Mouse (Mus musculus): ENCODE results near the gene Zfp982. TPM values are rescaled to one million over a fixed set of nuclear protein-coding genes. Genes with fewer than 3 reads are reported as not detected.
"Not testable (repeated sequence)": the region's sequence is repeated elsewhere in the genome, so short reads cannot be mapped to it uniquely, and the experiment has no call there.

The Zfp982 gene
- polyA plus RNA-seq, 1 experiment from 2014 or later = 6.0 TPM

DNA sequence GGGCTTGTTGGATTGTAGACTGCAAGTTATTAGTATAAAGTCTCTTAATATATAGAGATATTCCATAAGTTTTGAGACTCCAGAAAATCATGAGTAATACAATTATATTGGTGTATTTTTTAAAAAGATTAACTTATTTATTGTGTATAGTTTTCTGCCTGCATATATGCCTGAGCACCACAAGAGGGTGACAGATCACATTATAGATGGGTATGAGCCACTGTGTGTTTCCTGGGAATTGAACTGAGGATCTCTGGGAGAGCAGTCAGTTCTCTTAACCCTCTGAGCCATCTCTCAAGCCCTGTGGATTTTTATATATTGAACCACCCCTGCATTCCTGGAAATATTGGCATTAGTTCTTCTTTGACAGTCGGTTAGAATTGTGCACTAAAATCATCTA, 38.1 kb downstream of the Zfp982 start:
- H3K9me3 ChIP-seq = peaks cover 76% of the 10 kb centered on the region
- no peak for DNase-seq (ENCODE audit: low spot score)
- 94% methylated on average over 1 of the region's 1 CpGs for WGBS
- no peaks in the 10 kb centered on the region for H3K27me3 ChIP-seq (ENCODE audit: insufficient read depth, poor library complexity, severe bottlenecking)
- H3K4me3 ChIP-seq = no peak overlapping the region
- H3K27ac ChIP-seq = no peak overlapping the region
- no peaks in the 10 kb centered on the region for H3K4me1 ChIP-seq (replicated peaks)
- H3K36me3 ChIP-seq = no peaks in the 10 kb centered on the region

DNA sequence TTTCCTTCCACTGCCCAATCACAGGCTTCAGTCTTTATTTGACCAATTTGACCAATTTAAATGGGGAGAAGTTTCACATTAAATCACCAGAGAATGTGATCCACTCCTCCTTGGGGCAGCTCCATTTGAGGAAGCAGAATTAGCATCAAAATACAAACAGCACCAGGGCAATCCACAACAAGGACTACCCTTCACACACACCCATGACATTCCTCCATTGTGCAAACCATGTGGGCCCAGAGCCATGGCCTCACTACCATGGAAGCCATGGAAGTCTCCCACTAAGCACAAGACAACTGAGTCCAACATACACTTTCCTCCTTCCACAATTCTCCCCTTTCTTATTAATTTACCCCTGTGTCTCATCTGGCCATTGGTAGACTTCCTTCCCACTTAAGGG, 43.7 kb downstream of the Zfp982 start:
- H3K9me3 ChIP-seq = peaks cover 81% of the 10 kb centered on the region
- not testable (repeated sequence) for H3K27ac ChIP-seq; H3K27me3 ChIP-seq (ENCODE audit: insufficient read depth, poor library complexity, severe bottlenecking); H3K4me3 ChIP-seq; DNase-seq (ENCODE audit: low spot score); H3K36me3 ChIP-seq; H3K4me1 ChIP-seq (replicated peaks)

DNA sequence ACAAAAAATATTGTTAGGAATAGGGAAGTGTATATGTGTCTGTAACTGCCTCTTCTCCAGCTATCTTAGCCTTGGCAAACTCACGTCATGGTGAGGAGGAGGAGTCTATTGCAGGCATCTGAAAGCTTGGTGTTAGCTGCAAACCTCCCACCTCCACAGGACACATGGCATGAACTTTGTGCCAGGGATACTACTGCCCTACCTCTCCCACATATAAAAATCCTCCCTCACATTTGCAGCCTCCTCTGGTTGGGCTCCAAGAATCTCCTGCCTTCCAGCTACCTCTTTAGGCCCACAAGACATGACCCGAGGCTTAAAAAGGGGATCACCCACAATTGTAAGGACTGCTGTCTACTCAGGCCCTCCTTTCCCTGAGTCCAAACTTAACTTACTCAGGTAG, 45.5 kb downstream of the Zfp982 start:
- H3K9me3 ChIP-seq = peaks cover 72% of the 10 kb centered on the region

DNA sequence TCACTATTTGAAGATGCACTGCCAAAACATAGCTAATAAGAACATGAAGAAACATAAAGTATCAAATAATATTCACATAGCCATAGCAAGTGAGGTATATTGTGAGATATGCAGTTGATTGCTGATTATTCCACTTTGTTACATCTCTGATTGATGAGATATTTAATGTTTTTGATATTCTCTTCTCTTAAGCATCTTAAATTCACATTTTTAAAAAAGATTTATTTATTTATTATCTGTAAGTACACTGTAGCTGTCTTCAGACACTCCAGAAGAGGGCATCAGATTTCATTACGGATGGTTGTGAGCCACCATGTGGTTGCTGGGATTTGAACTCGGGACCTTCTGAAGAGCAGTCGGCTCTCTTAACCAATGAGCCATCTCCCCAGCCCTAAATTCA, 47.7 kb downstream of the Zfp982 start, which contains the start of gene Gm16503:
TSS of gene Gm16503 (plus strand) at position 301 of the 400 bp plus-strand sequence.
- not testable (repeated sequence) for H3K27ac ChIP-seq

More for the DNA sequence above, 45.5 kb downstream of the Zfp982 start:
- H3K36me3 ChIP-seq = no peaks in the 10 kb centered on the region
- 83% methylated on average over 2 of the region's 2 CpGs for WGBS
- H3K4me3 ChIP-seq = no peak overlapping the region
- no peak for DNase-seq (ENCODE audit: low spot score)
- H3K27me3 ChIP-seq (ENCODE audit: insufficient read depth, poor library complexity, severe bottlenecking) = no peaks in the 10 kb centered on the region
- H3K4me1 ChIP-seq (replicated peaks) = no peaks in the 10 kb centered on the region
- no peak overlapping the region for H3K27ac ChIP-seq

DNA sequence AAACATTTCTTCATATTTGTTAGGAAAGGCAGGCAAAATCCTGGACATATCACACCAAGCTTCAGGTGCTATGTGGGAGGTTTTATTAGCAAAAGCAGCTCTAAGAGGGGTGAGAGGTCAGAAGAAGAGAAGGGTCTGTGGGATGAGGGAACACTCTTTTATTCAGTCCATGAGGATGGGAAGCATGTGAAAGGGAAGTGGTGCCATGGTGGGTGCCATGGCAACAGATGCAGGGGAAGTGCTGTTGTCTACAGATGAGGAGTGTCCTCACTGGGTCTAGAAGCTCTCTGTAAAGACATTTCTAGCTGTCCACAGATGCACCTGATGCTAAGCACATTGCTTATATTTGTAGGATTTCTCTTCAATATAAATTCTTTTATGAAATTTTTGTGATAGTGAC, 48.9 kb downstream of the Zfp982 start:
- DNase-seq (ENCODE audit: low spot score) = no peak
- Histone ChIP-seq H3K9me3 (peaks cover 61% of the 10 kb centered on the region), H3K36me3 (no peaks in the 10 kb centered on the region)

More for the DNA sequence above, 47.7 kb downstream of the Zfp982 start, which contains the start of gene Gm16503:
- H3K9me3 ChIP-seq = peaks cover 72% of the 10 kb centered on the region
- not testable (repeated sequence) for H3K4me1 ChIP-seq (replicated peaks); H3K4me3 ChIP-seq; H3K27me3 ChIP-seq (ENCODE audit: insufficient read depth, poor library complexity, severe bottlenecking); H3K36me3 ChIP-seq; DNase-seq (ENCODE audit: low spot score)
- WGBS = 89% methylated on average over 3 of the region's 3 CpGs

DNA sequence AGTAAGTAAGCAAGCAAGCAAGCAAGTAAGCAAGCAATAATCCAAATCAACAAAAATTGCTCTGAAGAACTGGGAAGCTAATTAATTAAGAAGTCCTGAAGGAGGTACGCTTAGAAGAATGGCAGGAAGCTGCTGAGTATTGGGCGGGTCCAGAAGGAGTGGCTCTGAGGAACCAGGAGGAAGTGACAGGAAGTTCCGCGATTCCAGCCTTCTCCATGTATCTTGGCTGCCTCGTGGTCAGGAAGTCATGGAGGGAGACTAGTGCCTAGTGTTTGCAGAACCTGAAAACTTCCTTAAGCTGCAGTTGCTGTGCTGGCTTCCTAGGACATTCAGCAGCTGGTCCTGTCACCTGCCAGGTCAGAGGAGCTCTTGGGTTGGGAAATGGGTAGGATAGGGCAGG, 60.9 kb downstream of the Zfp982 start, which contains the start of gene Zfp985:
TSS of gene Zfp985 (plus strand) at position 207 of the 400 bp plus-strand sequence.
- peaks cover 23% of the 10 kb centered on the region; the same call in 1 of the 2 replicates for H3K9me3 ChIP-seq
- not testable (repeated sequence) for DNase-seq (ENCODE audit: low spot score); H3K4me1 ChIP-seq (replicated peaks); H3K4me3 ChIP-seq; H3K27ac ChIP-seq; H3K36me3 ChIP-seq; H3K27me3 ChIP-seq (ENCODE audit: insufficient read depth, poor library complexity, severe bottlenecking)
- 78% methylated on average over 5 of the region's 5 CpGs for whole genome bisulfite sequencing

More for the DNA sequence above, 48.9 kb downstream of the Zfp982 start:
- H3K4me3 ChIP-seq = no peak overlapping the region
- H3K27ac ChIP-seq = no peak overlapping the region
- no peaks in the 10 kb centered on the region for H3K4me1 ChIP-seq (replicated peaks)
- no peaks in the 10 kb centered on the region for H3K27me3 ChIP-seq (ENCODE audit: insufficient read depth, poor library complexity, severe bottlenecking)

DNA sequence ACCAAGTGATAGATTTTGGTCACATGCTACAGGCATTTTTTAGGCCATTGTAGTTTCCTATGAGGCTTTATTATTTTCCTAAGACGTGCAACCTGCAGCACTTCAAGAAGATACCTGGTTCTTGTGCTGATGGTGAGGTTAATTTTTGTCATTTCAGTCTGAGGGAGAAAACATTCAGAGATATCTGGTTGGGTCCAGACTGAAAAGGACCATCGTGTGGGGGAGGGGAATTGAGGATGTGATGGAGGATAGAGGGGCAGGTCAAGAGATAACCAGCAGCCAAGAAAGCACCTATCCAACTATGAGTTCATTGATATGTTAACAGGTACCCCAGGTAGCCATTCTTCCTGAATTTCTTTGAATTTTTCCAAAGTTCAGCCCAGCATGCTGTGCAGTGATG, 62.1 kb downstream of the Zfp982 start:
- DNase-seq (ENCODE audit: low spot score); H3K4me1 ChIP-seq (replicated peaks); H3K27ac ChIP-seq; H3K27me3 ChIP-seq (ENCODE audit: insufficient read depth, poor library complexity, severe bottlenecking); H3K4me3 ChIP-seq; H3K36me3 ChIP-seq: not testable (repeated sequence)
- WGBS = 79% methylated on average over 2 of the region's 2 CpGs
- H3K9me3 ChIP-seq = peaks cover 26% of the 10 kb centered on the region

DNA sequence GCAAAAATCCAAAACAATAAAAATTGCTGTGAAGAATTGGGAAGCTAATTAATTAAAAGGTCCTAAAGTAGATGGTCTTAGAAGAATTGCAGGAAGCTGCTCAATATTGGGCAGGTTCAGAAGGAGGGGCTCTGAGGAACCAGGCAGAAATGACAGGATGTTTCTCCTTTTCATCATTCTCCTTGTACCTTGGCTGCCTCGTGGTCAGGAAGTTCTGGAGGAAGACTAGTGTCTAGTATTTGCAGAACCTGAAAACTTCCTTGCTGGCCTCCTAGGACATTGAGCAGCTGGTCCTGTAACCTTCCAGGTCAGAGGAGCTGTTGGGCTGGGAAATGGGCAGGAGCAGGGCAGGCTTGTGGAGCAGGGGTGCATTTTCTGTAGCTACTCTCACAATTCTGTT, 64.7 kb downstream of the Zfp982 start:
- H3K27me3 ChIP-seq (ENCODE audit: insufficient read depth, poor library complexity, severe bottlenecking); H3K4me1 ChIP-seq (replicated peaks); DNase-seq (ENCODE audit: low spot score); H3K36me3 ChIP-seq; H3K27ac ChIP-seq; H3K4me3 ChIP-seq: not testable (repeated sequence)
- WGBS = 60% methylated on average over 1 of the region's 1 CpGs
- peaks cover 16% of the 10 kb centered on the region for H3K9me3 ChIP-seq

DNA sequence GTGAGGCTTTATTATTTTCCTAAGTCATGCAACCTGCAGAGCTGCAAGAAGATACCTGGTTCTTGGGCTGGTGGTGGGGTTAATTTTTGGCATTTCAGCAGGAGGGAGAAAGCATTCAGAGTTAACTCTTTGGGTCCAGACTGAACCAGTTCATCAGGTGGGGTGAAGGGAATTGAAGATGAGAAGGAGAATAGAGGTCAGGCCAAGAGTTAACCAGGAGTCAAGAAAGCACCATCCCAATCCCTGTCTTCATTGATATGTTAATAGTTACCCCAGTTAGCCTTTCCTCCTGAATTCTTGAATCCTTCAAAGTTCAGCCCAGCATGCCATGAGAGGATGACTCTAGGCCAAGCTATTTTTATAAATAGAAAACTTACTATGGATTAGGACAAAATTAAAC, 65.8 kb downstream of the Zfp982 start:
- H3K27ac ChIP-seq; H3K27me3 ChIP-seq (ENCODE audit: insufficient read depth, poor library complexity, severe bottlenecking); H3K4me3 ChIP-seq; H3K36me3 ChIP-seq; DNase-seq (ENCODE audit: low spot score); H3K4me1 ChIP-seq (replicated peaks): not testable (repeated sequence)
- peaks cover 15% of the 10 kb centered on the region for H3K9me3 ChIP-seq

DNA sequence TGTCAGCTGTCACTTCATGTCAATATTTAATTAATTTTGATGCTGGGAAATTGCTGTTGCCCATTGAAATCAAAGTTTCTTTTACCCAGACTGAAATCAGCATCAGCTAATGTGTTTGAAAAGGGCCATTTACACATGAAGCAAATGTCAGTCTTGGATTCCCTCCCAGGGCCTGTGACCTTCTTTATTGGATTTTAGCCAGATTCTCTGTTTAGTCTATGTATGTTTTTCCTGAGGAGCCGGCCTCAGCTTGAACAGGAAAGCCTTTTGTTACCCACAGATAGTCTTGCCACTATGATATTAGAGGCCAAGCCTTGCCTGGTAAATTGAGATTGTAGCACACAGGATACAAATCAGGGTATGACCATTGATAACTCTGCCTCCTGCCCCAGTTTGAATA, 66.9 kb downstream of the Zfp982 start:
- not testable (repeated sequence) for H3K9me3 ChIP-seq; H3K36me3 ChIP-seq; H3K27me3 ChIP-seq (ENCODE audit: insufficient read depth, poor library complexity, severe bottlenecking); H3K4me3 ChIP-seq; H3K4me1 ChIP-seq (replicated peaks); H3K27ac ChIP-seq; DNase-seq (ENCODE audit: low spot score)
- WGBS = 71% methylated on average over 1 of the region's 1 CpGs

Other genes with a start within 250 kb of the Zfp982 start
- not detected in 2 replicates for gene Zfp988, start 186.7 kb upstream of the Zfp982 start, polyA plus RNA-seq (2016; fragmentation: Nextera tagmentation; extraction: Ambion mirVana)
- not detected in 2 replicates for gene Zfp978, start 131.1 kb upstream of the Zfp982 start, polyA plus RNA-seq (2016; fragmentation: Nextera tagmentation; extraction: Ambion mirVana)
- gene Gm16503, start 47.8 kb downstream of the Zfp982 start, polyA plus RNA-seq (2016; fragmentation: Nextera tagmentation; extraction: Ambion mirVana) = 0.21 and 0.39 TPM in 2 replicates
- gene Zfp985, start 60.9 kb downstream of the Zfp982 start, polyA plus RNA-seq (2016; fragmentation: Nextera tagmentation; extraction: Ambion mirVana) = 0.05 and 0.11 TPM in 2 replicates
- 1.5 and 3.1 TPM in 2 replicates for gene Zfp979, start 150.1 kb downstream of the Zfp982 start, polyA plus RNA-seq (2016; fragmentation: Nextera tagmentation; extraction: Ambion mirVana)
- not detected in 2 replicates for gene Zfp534, start 210.1 kb downstream of the Zfp982 start, polyA plus RNA-seq (2016; fragmentation: Nextera tagmentation; extraction: Ambion mirVana)